Mouse (Mus musculus) testis, postnatal 10 days (tissue): Measurements from ENCODE around the gene 1110008P14Rik.
A peak's percentile ranks its signal among the peaks of the same experiment; 100 is the strongest.

Experiments
- DNase-seq: peaks from one replicate; pipeline ENCODE4 v3.0.0; 2021; ENCODE audit warnings: low spot score

1110008P14Rik gene

DNA sequence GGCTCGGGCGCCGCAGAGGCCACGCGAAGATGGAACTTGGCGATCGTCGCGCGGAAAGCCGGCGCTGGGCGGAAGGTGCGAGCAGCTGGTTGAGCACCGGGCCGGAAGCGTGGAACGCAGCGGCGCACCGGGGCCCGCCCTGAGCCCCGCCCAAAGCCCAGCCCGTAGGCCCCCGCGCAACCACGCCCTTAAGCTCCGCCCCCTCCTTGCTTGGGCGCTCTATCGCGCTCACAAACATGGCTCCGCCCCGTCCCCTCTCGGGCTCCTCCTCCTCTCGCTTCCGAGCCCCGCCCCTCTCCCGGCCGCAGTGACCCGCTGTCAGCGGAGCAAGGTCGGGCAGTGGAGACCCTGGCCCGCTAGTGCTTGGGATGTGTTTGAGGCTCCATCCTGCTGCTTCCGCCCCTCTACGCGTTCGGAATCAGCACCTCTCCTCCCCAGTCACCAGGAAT lies at the start of gene 1110008P14Rik:
TSS of gene 1110008P14Rik (minus strand) at position 164 of the 449 bp plus-strand sequence.
- peak; percentile 98 for DNase-seq

DNA sequence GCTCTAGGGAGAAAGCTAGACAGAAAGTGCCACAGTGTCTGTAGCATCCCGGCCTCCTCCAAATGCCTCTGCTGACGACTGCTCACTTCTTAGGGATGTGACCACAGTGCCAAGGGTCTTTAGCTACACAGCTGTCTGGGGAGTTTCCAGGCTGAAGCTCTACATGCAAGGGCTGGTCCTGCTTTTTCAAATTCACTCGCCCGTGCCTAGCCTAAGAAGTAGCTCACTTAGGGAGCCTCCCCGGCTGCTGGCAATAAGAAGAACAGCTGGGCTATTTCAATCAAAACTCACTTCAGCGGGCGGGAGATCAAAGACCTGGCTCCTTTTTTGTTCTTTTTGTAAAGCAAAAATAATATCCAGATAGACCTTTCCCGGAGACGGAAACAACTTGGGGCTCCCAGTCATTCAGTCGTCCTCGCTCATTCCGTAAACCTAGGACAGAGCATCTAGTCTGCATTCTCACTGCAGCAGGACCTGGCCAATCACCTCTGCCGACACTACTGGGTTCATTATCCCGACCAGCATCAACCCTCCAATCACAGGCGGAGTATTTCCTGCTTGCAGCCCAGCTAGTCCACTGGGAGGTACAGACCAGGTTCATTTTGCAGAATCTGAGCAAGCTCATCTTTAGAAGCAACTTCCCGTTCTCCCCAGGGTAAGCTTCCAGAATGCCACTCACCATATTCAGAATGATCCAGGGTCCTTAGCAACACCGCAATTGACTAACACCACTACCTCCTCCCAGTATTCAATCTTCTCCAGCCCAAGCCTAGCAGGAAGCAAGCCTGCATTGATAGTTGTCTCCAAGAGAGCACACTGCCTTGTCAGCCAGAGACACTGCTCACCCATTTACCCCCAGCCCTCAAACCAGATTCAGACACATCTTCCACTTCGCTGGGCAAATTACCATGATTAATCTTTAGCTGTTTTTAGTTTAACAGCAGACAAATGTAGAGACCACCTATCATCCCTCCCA lies 49.3 kb upstream of the 1110008P14Rik start:
- peak; percentile 80 for DNase-seq

DNA sequence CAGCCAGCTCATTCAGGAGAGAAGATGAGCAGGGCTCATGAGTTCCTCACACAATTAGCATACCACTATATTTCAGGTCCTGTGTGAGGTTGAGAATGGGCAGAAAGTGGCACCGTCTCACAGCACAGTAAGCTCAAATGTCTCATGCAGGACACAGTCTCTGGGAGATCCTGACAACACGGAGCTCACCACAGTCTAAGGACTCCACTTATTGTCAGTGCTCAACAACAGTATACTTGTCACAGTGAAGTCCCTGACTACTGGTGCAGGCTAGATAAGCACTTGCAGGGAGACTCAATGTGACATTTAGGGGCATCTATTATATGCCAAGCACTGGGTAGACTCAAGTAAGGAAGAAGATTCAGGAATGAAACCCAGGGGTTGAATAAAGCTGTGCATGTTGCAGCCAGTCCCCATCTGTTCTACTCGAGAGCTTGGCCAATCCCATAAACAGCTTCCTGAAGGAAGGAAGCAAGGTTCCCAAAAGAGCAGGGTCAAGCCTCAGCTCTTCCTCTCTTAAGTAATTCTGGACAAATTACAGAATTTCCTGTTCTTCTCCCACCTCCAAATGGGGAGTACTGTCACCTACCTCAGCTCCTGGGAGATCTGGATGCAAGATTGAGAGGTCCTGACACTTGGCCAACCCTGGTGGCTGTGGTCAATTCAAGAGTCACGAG lies 47.6 kb upstream of the 1110008P14Rik start:
- no peak for DNase-seq

DNA sequence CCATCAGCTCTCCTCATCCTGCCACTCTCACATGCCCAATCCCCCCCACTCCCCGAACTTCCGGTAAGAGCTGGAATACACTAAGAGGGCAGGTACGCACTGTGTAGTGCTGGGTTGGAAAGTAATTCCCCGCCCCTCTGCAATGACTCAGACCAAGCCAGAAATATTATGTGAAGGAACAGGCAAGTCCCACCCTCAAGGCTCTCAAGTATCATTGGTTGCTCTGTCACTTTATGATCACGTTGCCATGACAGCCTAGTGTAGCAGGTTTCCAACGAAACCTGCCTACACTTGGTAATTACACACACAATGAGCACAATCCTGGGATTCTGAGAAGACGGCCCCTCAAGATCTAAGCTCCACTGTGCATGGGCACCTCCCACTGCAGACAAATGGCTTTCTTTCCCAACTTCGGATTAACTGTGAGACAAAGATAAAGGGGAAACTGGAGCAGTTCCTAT lies 46.6 kb upstream of the 1110008P14Rik start:
- DNase-seq: no peak

DNA sequence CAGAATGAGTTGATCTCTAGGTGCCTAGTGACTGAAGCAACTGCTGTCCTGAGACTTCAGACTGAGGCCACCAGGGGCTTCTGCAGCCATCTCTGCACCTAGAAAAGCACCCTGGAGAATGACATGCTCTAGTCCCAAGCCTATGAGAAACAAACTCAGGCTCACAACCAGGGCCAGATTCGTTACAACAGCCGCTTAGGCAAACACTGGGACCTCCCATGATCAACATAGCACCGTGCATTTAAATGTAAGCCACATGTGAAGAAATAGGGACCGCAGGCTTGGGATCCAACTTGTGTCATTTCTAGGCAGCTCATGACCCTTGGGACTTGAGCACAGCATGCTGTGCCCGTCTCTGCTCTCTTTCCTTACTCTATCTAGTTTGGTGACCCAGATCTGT lies 46.0 kb upstream of the 1110008P14Rik start:
- no peak for DNase-seq

DNA sequence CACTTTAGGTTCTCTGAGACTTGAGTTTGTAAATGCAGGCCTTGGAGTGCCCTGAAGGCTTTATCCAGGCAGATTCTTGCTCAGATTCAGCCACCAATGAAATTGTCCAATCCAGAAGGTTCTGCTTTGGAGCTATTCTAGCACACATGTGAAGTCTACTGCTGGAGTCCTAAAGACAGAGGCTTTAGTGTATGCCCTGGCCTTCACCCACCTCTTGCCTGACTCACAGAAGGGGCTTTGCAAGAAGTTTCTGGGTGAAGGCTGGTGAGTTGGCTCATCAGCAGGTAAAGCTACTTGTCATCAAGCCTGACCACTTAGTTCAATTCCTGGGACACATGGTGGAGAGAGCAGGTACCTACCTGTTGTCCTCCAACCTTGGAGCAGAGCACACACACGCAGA lies 44.4 kb upstream of the 1110008P14Rik start:
- no peak for DNase-seq

DNA sequence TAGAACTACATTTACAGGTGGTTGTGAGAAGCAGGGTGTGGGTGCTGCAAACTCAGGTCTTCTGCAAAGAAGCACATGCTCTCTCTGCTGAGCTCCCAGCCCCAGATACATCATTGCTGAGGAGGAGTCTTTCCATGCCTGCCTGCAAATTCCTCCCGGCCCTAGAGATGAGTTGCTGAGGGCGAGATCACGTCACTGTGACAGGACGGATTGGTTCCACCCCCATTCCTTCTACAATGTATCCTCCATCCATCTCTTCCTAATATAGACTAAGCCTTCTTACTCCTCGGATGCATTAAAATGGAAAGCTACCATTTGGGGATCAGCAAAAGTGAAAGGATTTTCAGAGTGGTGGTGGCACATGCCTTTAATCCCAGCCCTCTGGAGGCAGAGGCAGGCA lies 43.8 kb upstream of the 1110008P14Rik start:
- no peak for DNase-seq

DNA sequence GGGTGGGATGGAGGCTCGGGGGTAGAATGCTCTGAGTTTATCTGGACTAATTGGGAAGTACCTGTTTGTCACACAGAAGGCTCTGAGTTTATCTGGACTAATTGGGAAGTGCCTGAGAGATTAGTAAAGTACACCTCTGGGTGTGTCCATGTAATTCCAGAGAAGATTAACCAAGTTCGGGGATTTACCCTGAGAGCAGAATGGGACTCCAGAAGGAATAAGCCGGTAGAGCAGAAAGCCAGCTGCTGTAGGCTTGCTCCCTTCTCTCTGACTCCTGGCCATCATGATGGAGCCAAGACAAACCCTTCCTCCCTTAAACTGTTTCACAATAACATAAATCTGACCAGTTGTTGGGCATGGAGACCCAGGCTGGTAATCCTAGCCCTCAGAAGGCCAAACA lies 43.1 kb upstream of the 1110008P14Rik start:
- no peak for DNase-seq

DNA sequence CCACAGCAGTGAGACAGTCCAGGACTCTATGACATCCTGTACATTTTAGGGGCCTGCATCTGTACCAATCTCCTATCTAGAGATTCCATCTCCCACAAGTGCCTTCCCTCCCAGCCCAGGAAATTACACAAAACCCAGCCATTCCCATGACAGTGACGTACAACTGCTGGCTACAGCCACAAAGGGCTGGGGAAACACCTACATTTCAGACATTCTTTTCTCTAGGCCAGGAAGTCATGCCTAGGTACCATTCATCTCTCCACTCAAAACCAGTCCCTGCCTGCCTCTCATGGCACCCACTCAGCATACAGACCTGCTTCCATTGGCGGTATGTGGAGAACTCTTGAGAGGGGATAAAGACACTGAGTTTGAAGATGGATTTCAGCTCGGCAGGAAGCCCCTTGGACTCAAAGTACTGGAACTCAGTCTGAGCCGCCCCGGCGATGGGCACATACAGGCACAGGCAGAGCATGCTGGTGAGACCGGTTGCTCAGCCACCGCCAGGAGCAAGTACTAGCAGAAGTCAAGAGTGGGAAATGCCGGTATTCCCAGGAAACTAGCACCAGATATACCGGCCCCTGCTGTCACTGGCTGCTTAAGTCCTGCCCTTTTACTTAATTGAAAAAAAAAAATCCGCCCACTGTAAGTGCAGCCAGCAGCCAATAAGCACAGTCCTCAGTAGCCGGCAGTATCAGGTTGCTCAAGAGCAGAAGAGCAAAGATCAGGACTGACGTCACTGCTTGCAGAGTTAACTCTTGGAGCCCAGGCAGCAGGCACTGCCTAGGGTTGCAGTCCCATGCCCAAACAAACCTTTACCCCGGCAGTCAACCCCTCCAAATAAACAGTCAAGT lies 42.0 kb upstream of the 1110008P14Rik start:
- no peak for DNase-seq

DNA sequence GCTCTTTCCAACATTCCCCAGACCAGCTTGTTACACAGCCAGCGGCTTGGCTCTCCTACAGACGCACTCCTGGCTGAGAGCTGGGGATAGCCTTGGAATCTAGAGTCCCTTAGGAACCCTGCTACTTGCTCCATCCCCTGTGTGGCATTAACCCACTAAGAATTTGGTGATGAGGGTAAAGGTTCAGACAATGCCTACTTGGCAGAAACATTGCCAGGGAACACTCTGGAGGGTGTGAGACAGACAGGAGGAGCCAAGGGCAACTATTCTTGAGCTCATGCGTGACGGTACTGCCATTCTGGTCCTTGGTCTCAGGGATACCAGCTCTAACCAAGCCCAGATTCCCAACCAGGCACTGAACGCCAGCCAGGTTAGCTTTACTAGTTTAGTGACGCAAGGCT lies 40.1 kb upstream of the 1110008P14Rik start:
- DNase-seq: no peak

DNA sequence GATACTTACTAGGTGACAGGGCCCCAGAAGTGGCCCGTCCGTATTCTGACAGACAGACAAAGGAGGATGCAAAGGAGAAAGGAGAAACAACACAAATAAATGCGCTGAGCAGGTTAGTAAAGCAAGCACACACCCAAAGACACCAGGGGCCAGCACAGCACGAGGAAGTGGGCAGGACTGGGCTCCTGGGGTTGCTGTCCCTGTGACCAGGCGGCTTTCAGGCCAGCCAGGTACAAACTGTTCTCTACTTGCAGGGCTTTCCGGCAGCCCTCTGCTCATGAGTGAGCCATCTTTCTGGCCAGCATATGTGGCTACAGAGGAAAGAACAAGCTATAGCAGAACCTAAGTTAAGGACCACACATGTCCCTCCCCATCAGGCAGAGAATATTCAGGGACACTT lies 38.9 kb upstream of the 1110008P14Rik start:
- no peak for DNase-seq

DNA sequence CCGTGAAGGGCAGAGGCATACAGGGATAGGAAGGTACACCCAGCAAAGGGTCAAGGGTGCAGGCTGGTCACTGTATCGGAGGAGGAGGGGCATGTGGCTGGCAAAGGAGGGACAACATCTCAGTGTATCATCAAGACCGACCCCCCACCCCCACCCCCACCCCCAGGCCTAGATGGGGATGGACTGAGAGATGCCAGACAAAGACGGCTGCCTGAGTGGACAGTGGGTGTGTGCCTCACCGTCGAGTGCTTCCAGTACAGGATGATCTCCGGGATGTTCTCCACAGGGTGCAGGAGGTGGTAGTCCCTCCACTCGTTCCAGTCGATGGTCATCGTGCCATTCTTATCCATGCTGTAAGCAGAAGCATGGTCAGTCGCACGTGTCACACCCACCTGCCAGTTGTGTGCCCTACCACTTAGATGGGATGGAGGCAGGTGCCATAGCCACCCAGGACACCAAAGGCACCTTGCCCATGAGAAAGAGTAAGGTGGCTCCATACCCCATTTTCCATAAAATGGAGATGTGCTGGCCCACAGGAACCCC lies 38.4 kb upstream of the 1110008P14Rik start:
- DNase-seq: no peak

DNA sequence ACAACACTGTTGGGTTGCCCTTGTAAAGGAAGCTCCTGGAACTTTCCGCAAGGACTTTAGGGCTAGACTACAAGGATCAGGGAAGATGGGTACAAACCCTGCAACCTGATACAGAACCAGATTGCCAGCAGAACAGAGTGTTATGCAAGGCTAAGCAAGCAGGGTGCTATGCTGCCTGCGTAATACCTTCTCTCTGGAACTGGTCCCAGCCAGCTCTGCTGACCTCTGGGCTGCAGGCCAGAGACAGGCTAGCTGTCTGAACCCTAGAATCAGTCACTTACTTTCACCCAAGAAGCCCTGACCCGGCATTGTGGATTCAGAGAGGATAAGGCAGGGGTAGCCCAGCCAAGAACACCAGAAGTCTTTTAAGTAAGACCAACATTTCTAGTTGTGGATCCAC lies 37.6 kb upstream of the 1110008P14Rik start:
- DNase-seq: no peak

DNA sequence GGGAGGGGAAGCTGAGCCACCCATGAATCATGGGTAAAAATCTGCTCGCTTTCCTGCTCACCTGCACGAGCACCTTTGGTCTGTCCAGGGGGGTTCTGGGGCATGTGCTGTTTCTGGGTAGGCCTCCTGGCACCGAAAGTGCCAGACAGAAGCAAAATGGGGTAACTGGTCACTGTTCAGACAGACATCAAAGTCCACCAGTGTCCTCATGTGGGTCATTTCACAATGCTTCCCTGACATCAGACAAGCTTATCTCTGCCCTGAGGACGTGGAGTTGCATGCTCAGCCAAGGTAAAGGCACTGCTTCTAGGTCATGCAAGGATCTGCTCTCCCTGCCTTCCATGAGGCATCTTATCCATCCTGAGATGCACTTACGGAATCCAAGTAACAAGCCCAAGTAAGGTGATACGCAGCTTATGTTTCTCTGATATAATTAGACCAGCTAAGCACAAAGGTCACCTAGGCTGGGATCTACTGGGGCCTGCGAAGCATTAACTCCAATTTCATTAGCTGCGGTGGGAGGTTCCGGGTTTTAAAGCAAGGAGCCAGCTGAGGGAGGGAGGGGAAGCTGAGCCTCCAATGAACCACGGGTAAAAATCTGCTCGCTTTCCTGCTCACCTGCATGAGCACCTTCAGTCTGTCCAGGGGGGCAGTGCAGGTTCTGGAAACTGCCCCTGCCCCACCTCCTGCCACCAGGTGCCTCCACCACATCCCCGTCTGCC lies 36.9 kb upstream of the 1110008P14Rik start:
- no peak for DNase-seq

DNA sequence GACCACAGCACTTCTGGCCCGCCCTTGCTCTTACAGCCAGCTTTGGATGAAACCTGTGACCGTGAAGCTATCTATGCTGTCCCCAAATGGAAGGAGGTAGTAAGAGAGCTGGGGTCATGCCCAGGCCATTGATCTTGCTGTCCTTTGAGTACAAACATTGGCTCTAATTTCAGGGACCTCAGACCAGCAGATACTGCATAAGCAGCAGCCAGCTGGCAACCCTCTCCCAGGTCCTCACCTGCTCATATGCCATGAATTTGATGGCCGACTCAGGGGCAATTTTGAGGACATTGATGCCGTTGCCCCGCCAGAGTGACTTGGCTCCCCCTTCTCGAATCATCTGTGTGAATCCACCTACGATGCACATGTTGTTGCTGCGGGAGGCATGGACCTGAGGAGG lies 35.7 kb upstream of the 1110008P14Rik start:
- DNase-seq: no peak

DNA sequence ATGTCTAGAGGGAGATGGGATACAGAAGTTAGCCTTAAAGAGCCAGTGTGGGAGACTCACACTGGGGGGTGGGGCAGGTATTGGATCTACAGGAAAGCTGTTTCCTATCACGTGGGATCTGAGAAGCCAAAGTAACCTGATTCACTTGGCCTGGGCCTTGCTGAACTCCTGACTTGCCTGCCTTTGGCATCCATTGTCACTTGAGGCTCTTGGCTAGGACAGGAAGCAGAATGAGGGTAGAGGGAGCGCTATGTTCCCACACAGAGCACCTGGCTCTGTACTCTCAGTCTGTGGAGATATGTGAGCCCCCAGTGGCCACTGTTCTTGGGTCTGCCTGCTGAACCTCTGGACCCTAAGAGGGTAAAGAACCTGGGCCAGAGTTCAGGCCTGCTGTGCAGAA lies 34.8 kb upstream of the 1110008P14Rik start:
- DNase-seq: no peak

DNA sequence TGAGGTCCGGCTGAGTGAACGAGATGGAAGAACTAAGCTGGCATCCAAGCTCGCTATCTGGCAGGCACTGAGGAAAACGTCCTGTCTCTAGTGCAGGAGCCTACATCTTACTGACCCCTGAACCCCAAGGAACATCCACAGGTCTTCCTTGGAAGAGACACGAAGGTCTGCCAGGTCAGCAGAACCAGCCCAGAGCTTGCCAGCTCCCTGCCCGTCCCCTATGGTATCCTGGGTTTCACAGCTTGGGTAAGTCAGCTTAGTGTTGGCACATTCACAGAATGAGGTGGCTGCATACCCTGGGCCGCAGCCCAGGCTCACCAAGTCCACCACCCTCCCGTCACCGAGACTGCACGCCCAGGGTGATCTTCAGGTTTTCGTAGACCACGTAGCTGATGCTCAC lies 34.1 kb upstream of the 1110008P14Rik start:
- DNase-seq: no peak

DNA sequence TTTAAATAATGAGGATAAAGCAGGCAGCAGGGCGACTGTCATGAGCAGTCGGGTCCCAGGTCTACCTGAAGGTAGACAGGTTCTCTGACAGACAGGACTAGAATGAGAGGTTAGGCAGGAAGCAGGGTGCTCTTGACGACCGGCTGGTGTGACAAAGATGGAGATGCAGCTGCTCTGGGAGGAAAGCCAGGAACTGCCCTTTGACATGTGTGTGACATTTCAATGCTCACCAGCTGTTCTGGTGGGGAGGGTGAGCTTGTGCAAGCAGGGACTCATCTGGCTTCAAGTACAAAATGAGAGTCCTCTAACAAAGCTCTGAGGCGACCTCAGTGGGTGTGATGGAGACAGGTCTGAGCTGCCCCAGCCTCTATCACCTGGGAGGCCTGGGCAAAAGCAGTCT lies 32.2 kb upstream of the 1110008P14Rik start:
- no peak for DNase-seq

DNA sequence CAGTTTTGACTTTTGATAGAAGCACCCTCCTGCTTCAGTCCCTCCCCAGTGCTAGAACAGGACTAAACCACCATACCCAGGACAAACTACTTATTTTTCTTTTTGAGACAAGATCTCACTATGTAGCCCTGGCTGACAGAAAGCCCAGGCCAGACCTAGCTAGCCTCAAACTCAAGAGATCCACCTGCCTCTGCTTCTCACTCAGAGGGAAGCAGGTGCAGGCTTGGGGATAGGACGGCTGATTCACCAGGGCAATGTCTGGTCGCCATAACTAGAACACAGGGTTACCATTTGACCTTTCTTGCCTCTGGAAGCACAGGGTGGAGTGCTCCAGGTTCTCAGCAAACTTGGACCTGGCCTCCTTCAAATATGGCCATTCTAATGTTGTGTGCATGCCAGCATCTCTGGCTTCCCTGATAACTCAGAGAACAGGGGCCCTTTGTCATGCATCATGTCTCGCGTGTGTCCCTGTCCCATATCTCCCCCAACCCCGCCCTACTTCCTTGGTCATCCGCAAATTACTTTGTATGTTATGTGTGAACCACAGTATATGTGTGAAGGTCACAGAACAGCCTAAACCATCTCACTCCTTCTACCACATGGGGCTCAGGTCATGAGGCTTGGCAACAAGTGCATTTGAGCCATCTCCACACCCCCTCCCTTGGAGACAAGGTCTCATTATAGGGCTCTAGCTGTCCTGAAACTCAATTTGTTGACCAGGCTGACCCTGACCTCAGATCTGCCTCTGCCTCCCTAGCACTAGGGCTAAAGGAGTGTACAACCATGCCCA lies 31.2 kb upstream of the 1110008P14Rik start:
- no peak for DNase-seq

DNA sequence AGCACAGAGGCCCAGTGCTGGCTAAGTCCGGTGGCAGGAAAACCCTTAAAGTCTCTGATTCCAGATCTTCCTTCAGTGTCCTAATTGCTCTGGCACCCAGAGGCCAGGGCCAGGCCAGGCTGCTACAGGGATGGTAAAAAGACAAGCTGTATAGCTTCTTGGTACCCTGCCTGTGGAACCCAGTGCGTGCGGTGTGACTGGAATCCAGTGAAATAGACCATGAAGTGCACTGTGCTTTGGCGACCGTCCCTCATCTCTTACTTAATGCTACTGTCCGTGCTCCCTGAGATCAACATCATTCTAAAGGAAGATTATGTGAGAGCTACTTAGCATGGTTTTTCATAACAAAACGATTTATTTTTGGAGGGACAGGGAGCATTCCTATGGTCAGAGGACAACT lies 29.7 kb upstream of the 1110008P14Rik start:
- DNase-seq: no peak
